Mouse (Mus musculus) stomach, postnatal 0 days (tissue): ENCODE measurements around the gene Ppp1r16b. TPM values are rescaled to one million over a fixed set of nuclear protein-coding genes. Genes with fewer than 3 reads are reported as not detected.
"Not testable (repeated sequence)": the region's sequence is repeated elsewhere in the genome, so short reads cannot be mapped to it uniquely, and the experiment has no call there.

Source experiments
- ATAC-seq: fragments of 200-750 bp; cut with Nextera tagmentation; 2 replicates; pipeline ENCODE4 v1.8.0; 2017; ENCODE audit not compliant: low FRiP score, low TSS enrichment
- DNase-seq: peaks from one replicate; pipeline ENCODE4 v3.0.0-alpha.2; 2016; ENCODE audit warnings: low spot score
- H3K27ac ChIP-seq: fragments of 300-500 bp; sonication (generic); replicated peaks from 2 replicates; pipeline ENCODE4 v1.5.1; 2014; ENCODE audit warnings: mild to moderate bottlenecking, control low read depth
- H3K27me3 ChIP-seq: fragments of 300-500 bp; sonication (generic); 2 replicates; pipeline ENCODE4 v1.6.1; 2014; ENCODE audit warnings: low read length; ENCODE audit not compliant: control insufficient read depth, insufficient read depth
- H3K36me3 ChIP-seq: fragments of 300-500 bp; sonication (generic); 2 replicates; pipeline ENCODE4 v1.6.1; 2014; ENCODE audit warnings: low read length, mixed read lengths; ENCODE audit not compliant: control insufficient read depth, insufficient read depth
- H3K4me1 ChIP-seq: fragments of 300-500 bp; sonication (generic); replicated peaks from 2 replicates; pipeline ENCODE4 v1.6.1; 2014; ENCODE audit warnings: antibody characterized with exemption; ENCODE audit not compliant: control insufficient read depth, insufficient read depth
- H3K4me2 ChIP-seq: fragments of 300-500 bp; sonication (generic); replicated peaks from 2 replicates; pipeline ENCODE4 v1.6.1; 2014; ENCODE audit warnings: low read depth, mild to moderate bottlenecking, control low read depth, moderate library complexity
- H3K4me3 ChIP-seq: fragments of 300-500 bp; sonication (generic); 2 replicates; pipeline ENCODE4 v1.5.1; 2014; ENCODE audit warnings: low read depth, low read length, control low read depth
- H3K9ac ChIP-seq: fragments of 300-500 bp; sonication (generic); 2 replicates; pipeline ENCODE4 v1.6.1; 2014; ENCODE audit warnings: mild to moderate bottlenecking, low read length, control low read depth, mixed read lengths
- H3K9me3 ChIP-seq: fragments of 300-500 bp; sonication (generic); 2 replicates; pipeline ENCODE4 v1.6.1; 2016; ENCODE audit warnings: low read length; ENCODE audit not compliant: control insufficient read depth
- CTCF ChIP-seq: IDR thresholded peaks from 2 replicates; pipeline ENCODE4 v1.5.1; 2016; ENCODE audit warnings: antibody characterized with exemption, low read depth, mild to moderate bottlenecking, moderate library complexity
- EP300 ChIP-seq: optimal IDR thresholded peaks from 2 replicates; pipeline ENCODE3; 2016; ENCODE audit warnings: antibody characterized with exemption
- WGBS: fragments of 180-500 bp; shearing (Covaris S2); extraction: QIAGEN DNeasy Blood & Tissue Kit; methylation state at CpG from one replicate; pipeline ENCODE4 v1.1.7; 2014; 5-methylcytosine and 5-hydroxymethylcytosine counted together
- polyA plus RNA-seq: library from polyadenylated mRNA; unstranded; fragments of >200 nt; fragmentation: Nextera tagmentation; extraction: Ambion mirVana; gene quantifications from 2 replicates; pipeline ENCODE4 v1.2.1, GENCODE M21; 2015

Gene Ppp1r16b
- polyA plus RNA-seq, 1 experiment from 2014 or later, result 2.1 TPM

DNA sequence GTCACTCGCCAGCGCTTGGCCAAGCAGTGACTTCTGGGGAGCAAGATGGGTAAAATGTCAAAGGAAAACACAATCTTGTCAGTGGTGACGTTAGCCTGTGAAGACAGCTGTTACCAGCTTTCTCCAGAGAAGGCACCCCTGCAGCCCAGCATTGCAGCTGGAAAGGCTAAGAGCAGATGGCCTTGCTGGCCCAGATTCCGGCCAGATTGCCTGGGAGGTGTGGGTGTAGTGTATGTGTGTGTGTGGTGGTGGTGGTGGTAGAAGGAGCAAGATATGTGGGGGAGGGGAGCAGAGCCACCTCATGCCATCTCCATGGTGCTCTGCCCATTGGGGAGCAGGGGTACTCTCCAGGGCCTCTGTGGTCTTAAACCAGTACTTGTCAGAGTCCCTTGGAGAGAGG lies 67.9 kb downstream of the Ppp1r16b start:
- no peak for TF ChIP-seq EP300
- no peak for TF ChIP-seq CTCF
- H3K36me3 ChIP-seq, result no peaks in the 10 kb centered on the region
- 0 out of 2 replicates have a peak, but pooled peaks have one; percentile 32 for ATAC-seq
- no peaks in the 10 kb centered on the region for H3K27me3 ChIP-seq
- 67% methylated on average over 4 of the region's 4 CpGs for whole genome bisulfite sequencing
- H3K4me3 ChIP-seq, result no peak overlapping the region
- no peaks in the 10 kb centered on the region for H3K9me3 ChIP-seq
- no peak overlapping the region for H3K27ac ChIP-seq
- no peak for DNase-seq
- H3K4me2 ChIP-seq, result no peak overlapping the region
- 0 out of 2 replicates have a peak, but pooled peaks cover 2% of the 10 kb centered on the region for H3K4me1 ChIP-seq
- no peak overlapping the region for H3K9ac ChIP-seq

DNA sequence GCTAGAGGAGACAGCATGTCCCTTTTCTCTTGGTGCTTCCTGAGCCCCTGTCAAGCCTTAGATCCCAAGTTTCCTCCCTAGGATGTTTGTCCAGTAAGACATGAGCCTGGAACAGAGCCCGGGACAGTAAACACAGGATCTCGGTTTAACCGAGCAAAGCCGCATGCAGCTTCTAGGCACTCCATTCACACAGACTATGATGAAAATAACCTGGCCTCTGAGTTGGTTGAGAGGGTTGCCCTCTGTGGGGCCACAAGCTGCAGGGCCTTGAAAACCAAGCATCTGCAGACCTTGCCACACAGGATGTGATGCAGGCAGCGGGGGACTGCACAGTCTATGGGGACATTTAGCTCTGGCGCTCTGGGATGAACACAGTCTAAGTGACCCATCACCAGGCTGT lies 68.7 kb downstream of the Ppp1r16b start:
- DNase-seq (no peak), ATAC-seq (no peak)
- Histone ChIP-seq H3K27ac (0 out of 2 replicates have a peak overlapping the region, but pooled peaks have one; percentile 13), H3K4me1 (0 out of 2 replicates have a peak, but pooled peaks cover 2% of the 10 kb centered on the region), H3K4me2 (no peak overlapping the region), H3K9me3 (no peaks in the 10 kb centered on the region), H3K27me3 (no peaks in the 10 kb centered on the region), H3K9ac (no peak overlapping the region), H3K36me3 (no peaks in the 10 kb centered on the region), H3K4me3 (no peak overlapping the region)
- TF ChIP-seq EP300, result no peak
- TF ChIP-seq CTCF, result no peak
- WGBS, result 57% methylated on average over 6 of the region's 6 CpGs

DNA sequence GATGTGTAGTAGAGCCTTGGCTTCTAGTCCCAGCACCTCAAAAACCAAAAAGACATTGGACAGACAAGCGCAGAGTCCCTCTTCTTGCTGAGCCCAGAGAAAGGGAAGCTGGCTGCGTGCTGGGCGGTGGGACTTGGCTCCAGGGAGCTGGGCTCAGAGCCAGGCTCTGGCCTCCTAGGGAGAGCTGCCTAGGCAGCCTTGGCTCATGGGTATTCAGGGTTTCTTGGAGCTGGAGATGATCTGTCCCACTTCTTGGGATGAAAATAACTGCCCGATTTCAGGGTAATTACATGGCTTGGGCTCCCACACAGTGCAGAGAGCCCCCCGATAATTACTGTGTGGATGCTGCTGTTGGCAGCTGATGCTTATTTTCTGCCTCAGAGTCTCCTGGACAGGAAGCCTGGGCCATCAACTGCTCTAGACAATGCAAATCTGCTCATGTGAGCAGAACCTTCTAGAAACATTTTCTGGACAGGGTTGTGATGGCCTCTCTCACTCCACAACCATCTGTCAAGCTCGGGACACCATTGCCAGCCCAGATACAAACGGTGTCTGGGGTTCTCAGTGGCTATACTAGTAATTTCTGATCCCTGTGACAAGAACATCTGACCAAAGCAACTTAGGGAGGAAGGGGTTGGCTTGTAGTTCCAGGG lies 69.4 kb downstream of the Ppp1r16b start:
- 53% methylated on average over 7 of the region's 7 CpGs for WGBS
- no peaks in the 10 kb centered on the region for H3K9me3 ChIP-seq
- DNase-seq (no peak), ATAC-seq (no peak)
- TF ChIP-seq CTCF (no peak), EP300 (no peak)
- H3K4me2 ChIP-seq, result no peak overlapping the region
- no peak overlapping the region for H3K9ac ChIP-seq
- no peaks in the 10 kb centered on the region for H3K36me3 ChIP-seq
- 0 out of 2 replicates have a peak, but pooled peaks cover 2% of the 10 kb centered on the region for H3K4me1 ChIP-seq
- no peaks in the 10 kb centered on the region for H3K27me3 ChIP-seq
- H3K4me3 ChIP-seq, result no peak overlapping the region
- H3K27ac ChIP-seq, result 0 out of 2 replicates have a peak overlapping the region, but pooled peaks have one; percentile 18

GRCm38 (mm10) chr2:158735340-158735739 lies 70.1 kb downstream of the Ppp1r16b start:
- no peak for ATAC-seq
- Histone ChIP-seq H3K36me3 (no peaks in the 10 kb centered on the region), H3K9ac (no peak overlapping the region), H3K4me2 (no peak overlapping the region), H3K27ac (no peak overlapping the region), H3K9me3 (no peaks in the 10 kb centered on the region), H3K4me3 (no peak overlapping the region), H3K27me3 (no peaks in the 10 kb centered on the region), H3K4me1 (0 out of 2 replicates have a peak, but pooled peaks cover 2% of the 10 kb centered on the region)
- 81% methylated on average over 8 of the region's 8 CpGs for WGBS
- TF ChIP-seq CTCF (no peak), EP300 (no peak)
- DNase-seq, result no peak

DNA sequence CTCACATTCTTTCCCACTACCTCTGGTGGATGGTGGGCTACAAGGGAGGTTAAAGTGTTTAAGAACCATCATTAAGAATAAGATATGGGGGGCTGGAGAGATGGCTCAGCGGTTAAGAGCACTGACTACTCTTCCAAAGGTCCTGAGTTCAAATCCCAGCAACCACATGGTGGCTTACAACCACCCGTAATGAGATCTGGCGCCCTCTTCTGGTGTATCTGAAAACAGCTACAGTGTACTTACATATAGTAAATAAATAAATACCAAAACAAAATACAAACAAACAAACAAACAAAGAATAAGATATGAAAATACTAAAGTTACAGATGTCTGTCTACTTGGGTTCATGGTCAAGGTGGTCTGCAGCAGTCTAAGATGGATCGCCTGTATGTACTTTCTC lies 71.0 kb downstream of the Ppp1r16b start:
- TF ChIP-seq CTCF, result 0 out of 2 replicates have a peak, but pooled peaks have one; percentile 5
- WGBS, result 84% methylated on average over 4 of the region's 4 CpGs
- not testable (repeated sequence) for H3K4me2 ChIP-seq, H3K9ac ChIP-seq, H3K27ac ChIP-seq, DNase-seq, H3K4me3 ChIP-seq, ATAC-seq, H3K9me3 ChIP-seq, H3K36me3 ChIP-seq, H3K27me3 ChIP-seq, H3K4me1 ChIP-seq

GRCm38 (mm10) chr2:158738591-158738990 lies 73.4 kb downstream of the Ppp1r16b start:
- no peak overlapping the region for H3K4me2 ChIP-seq
- H3K9me3 ChIP-seq, result no peaks in the 10 kb centered on the region
- H3K4me1 ChIP-seq, result 0 out of 2 replicates have a peak, but pooled peaks cover 2% of the 10 kb centered on the region
- H3K36me3 ChIP-seq, result no peaks in the 10 kb centered on the region
- ATAC-seq, result no peak
- 87% methylated on average over 11 of the region's 11 CpGs for WGBS
- no peak overlapping the region for H3K4me3 ChIP-seq
- H3K9ac ChIP-seq, result no peak overlapping the region
- no peak for DNase-seq
- no peaks in the 10 kb centered on the region for H3K27me3 ChIP-seq
- TF ChIP-seq CTCF (no peak), EP300 (no peak)
- H3K27ac ChIP-seq, result no peak overlapping the region
